Mouse (Mus musculus) forebrain, embryonic 15.5 days (tissue): ENCODE data around the gene Rnf5. TPM values are rescaled to one million over a fixed set of nuclear protein-coding genes. Genes with fewer than 3 reads are reported as not detected.

Experiments used
- ATAC-seq: fragments of 200-750 bp; cut with Nextera tagmentation; replicated peaks from 2 replicates; pipeline ENCODE4 v1.8.0; 2017; ENCODE audit warnings: mild to moderate bottlenecking, moderate TSS enrichment, moderate library complexity
- H3K27ac ChIP-seq: fragments of 300-500 bp; sonication (generic); replicated peaks from 2 replicates; pipeline ENCODE4 v1.5.1; 2015; ENCODE audit warnings: mild to moderate bottlenecking, inconsistent platforms
- H3K27me3 ChIP-seq: fragments of 300-500 bp; sonication (generic); 2 replicates; pipeline ENCODE4 v1.6.1; 2015; ENCODE audit warnings: inconsistent platforms
- H3K36me3 ChIP-seq: fragments of 300-500 bp; sonication (generic); 2 replicates; pipeline ENCODE4 v1.6.1; 2015; ENCODE audit warnings: mild to moderate bottlenecking, inconsistent platforms
- H3K4me1 ChIP-seq: fragments of 300-500 bp; sonication (generic); 2 replicates; pipeline ENCODE4 v1.6.1; 2015; ENCODE audit warnings: inconsistent platforms
- H3K4me2 ChIP-seq: fragments of 300-500 bp; sonication (generic); replicated peaks from 2 replicates; pipeline ENCODE4 v1.6.1; 2015; ENCODE audit warnings: mild to moderate bottlenecking, inconsistent platforms
- H3K4me3 ChIP-seq: fragments of 300-500 bp; sonication (generic); 2 replicates; pipeline ENCODE4 v1.5.1; 2015; ENCODE audit warnings: mild to moderate bottlenecking, inconsistent platforms
- H3K9ac ChIP-seq: fragments of 300-500 bp; sonication (generic); replicated peaks from 2 replicates; pipeline ENCODE4 v1.6.1; 2015; ENCODE audit warnings: mild to moderate bottlenecking, inconsistent platforms
- H3K9me3 ChIP-seq: fragments of 300-500 bp; sonication (generic); 2 replicates; pipeline ENCODE4 v1.6.1; 2016; ENCODE audit warnings: inconsistent platforms
- WGBS: fragments of 180-500 bp; shearing (Covaris S2); methylation state at CpG from one replicate; pipeline ENCODE4 v1.1.7; 2015; ENCODE audit warnings: mixed read lengths; 5-methylcytosine and 5-hydroxymethylcytosine counted together
- polyA plus RNA-seq: library from polyadenylated mRNA; unstranded; fragments of >200 nt; fragmentation: Nextera tagmentation; extraction: Ambion mirVana; gene quantifications from 2 replicates; pipeline ENCODE4 v1.2.1, GENCODE M21; 2015

The Rnf5 gene
- polyA plus RNA-seq, 1 experiment from 2014 or later, result 313 TPM

GRCm38 (mm10) chr17:34597566-34598095 is 5.9 kb downstream of the Rnf5 start, which contains the start of gene Ager:
Gene Ager (plus strand): TSS chr17:34597862.
- H3K4me2 ChIP-seq, result no peak within 1 kb of the TSS
- H3K9ac ChIP-seq, result peak within 1 kb of the TSS; percentile 24; the same call in 1 of the 2 replicates
- H3K4me3 ChIP-seq, result no peak within 1 kb of the TSS
- H3K27me3 ChIP-seq, result no peaks in the 10 kb centered on the region
- ATAC-seq, result no peak
- 23% methylated on average over 6 of the region's 6 CpGs for WGBS
- H3K36me3 ChIP-seq, result peaks cover 28% of the 10 kb centered on the region
- H3K4me1 ChIP-seq, result peaks cover 42% of the 10 kb centered on the region
- H3K27ac ChIP-seq, result no peak within 1 kb of the TSS
- H3K9me3 ChIP-seq, result no peaks in the 10 kb centered on the region

DNA sequence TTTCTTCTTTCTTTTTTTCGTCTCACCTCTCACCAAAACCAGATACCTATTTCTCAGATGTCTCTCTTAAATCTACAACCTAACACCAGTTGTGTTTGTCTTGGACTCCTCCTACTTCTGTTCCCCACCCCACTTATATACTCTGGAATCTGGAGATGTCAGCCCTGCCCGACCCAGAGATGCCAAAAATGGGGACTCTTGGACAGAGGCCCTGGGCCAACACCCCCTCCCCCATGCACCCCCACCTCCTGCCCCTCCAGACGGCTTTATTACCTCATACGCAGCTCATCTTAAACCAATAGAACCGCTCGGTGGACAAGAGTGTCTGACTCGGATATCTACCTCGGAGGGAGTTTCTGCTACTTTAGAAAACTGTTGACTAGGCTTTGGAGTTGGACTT is 7.4 kb downstream of the Rnf5 start:
- Histone ChIP-seq H3K27ac (no peak overlapping the region), H3K4me2 (no peak overlapping the region)

GRCm38 (mm10) chr17:34593752-34594525 is 9.6 kb downstream of the Rnf5 start:
- Histone ChIP-seq H3K4me2 (peak overlapping the region; percentile 86), H3K9me3 (no peaks in the 10 kb centered on the region), H3K36me3 (peaks cover 12% of the 10 kb centered on the region), H3K27me3 (no peaks in the 10 kb centered on the region), H3K4me3 (peak overlapping the region; percentile 81), H3K4me1 (peaks cover 45% of the 10 kb centered on the region), H3K9ac (peak overlapping the region; percentile 96), H3K27ac (peak overlapping the region; percentile 97)
- 43% methylated on average over 34 of the region's 34 CpGs for WGBS
- no peak for ATAC-seq

More for the DNA sequence above, 7.4 kb downstream of the Rnf5 start:
- Histone ChIP-seq H3K9ac (no peak overlapping the region), H3K36me3 (peaks cover 22% of the 10 kb centered on the region), H3K4me1 (peaks cover 38% of the 10 kb centered on the region), H3K9me3 (no peaks in the 10 kb centered on the region), H3K4me3 (no peak overlapping the region), H3K27me3 (no peaks in the 10 kb centered on the region)
- no peak for ATAC-seq
- WGBS, result 69% methylated on average over 8 of the region's 8 CpGs

DNA sequence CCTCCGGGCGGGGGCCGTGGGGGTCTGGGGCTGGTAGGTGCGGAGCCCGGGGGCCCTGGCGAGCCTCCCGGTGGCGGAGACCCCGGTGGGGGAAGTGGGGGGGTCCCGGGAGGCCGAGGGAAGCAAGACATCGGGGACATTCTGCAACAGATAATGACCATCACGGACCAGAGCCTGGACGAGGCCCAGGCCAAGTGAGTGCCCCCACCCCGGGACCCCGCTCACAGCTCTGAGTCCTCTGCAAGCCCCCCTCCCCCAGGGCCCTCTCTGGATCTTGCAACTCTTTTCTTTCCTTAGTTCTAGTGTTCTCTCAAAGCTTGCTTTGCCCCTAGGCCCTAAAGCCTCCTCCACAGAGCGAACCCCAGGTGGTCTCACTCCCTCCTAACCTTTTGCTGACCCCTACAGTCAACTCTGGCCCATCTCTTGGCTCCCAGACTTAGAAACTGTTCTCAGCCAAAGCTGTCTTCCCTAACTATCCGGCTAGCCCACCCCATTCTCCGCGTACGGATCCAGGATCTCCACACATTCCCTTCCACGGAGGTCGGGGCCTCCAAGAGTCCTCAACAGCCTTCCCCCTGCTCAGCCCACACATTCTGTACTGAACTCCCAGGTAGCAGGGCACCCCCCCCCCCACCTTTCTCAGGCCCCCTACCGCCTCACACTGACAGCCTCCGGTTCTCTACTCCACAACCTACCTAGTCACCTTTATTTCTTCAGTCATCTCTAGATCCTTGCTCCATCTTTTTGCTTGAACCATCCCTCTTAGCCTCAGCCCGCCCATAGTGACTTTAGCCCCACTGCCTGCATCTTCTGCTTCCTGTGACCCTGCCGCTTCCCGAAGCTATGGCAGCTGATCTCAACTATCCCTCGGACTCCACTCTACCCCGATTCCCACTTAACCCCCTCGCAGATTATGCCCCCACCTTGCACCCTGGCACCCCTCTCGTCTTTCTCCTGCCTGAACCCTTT is 10.6 kb downstream of the Rnf5 start:
- Histone ChIP-seq H3K4me3 (peak overlapping the region; percentile 81), H3K9ac (peak overlapping the region; percentile 96), H3K9me3 (no peaks in the 10 kb centered on the region), H3K4me1 (peaks cover 54% of the 10 kb centered on the region), H3K27me3 (no peaks in the 10 kb centered on the region), H3K4me2 (peak overlapping the region; percentile 86), H3K36me3 (peaks cover 12% of the 10 kb centered on the region), H3K27ac (peak overlapping the region; percentile 97)
- ATAC-seq, result peak; percentile 27; the same call in 1 of the 2 replicates
- under 1% methylated on average over 25 of the region's 32 CpGs for WGBS

DNA sequence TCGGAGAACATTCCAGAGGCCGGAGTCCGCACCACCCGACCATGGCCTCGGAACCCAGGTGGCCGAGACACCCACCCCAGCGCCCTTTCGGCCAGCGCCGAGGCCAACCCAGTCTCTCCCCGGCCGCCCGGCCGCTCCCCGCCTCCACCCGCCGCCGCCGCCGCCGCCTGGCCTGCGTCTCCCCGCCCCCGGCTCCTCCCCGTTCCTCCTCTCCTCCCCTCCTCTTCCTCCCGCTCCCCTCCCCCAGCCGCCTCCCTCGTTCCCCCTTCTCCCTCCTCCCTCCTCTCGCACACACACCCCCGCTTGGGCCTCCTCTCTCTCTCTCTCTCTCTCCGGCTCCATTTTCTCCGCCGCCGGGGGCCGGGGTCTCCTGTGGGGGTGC is 11.5 kb downstream of the Rnf5 start:
- peak; percentile 36 for ATAC-seq
- Histone ChIP-seq H3K4me1 (peaks cover 56% of the 10 kb centered on the region), H3K27ac (peak overlapping the region; percentile 97), H3K9me3 (no peaks in the 10 kb centered on the region), H3K4me3 (peak overlapping the region; percentile 81), H3K27me3 (no peaks in the 10 kb centered on the region), H3K36me3 (peaks cover 12% of the 10 kb centered on the region), H3K9ac (peak overlapping the region; percentile 96), H3K4me2 (peak overlapping the region; percentile 86)
- under 1% methylated on average over 24 of the region's 35 CpGs for WGBS

DNA sequence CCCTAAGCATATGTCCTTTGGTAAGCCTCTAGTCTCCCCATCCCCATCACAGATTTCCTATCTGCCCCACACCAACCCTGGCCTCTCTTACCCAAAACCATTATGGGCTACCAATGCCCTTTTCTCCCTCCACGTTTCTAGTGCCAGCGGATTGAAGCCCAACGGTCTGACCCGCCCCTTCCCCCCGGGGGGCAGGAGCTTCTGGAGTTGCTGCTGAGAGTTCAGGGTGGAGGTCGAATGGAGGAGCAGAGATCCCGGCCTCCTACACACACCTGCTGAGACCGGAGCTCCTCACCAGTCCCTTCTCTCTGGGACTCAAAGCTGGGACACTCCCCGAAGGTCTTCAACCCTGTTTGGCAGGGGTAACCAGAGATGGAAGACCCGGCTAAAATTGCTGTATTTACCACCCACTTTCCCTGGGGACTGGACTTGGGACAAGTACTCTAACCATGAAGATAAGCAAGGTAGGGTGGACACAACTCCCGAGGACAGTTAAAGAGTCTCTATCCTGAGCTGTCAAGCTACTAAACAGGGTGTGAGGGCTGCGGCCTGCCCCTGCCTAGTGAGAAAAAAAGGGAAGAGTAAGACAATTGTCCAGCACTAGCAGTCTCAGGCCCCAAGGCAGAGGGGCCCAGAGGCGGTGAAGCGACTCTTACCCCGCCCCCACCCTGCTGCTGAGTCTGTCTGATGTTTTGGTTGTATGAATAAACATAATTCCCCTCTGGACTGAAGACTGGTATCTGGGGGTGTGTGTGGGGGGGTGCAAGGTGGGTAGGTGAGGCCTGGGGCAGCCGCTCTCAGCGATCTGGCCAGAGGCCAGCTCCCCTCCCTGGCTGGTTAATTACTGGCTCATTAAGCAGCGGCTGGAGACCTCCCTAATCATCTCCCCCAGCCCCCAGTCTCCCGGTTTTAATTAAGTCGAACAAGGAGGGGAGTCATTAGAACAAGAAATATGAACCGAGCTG is 12.2 kb downstream of the Rnf5 start, which contains the start of gene Pbx2:
Pbx2 (plus strand) TSS at position 238 of the 965 bp plus-strand sequence.
- H3K27ac ChIP-seq, result peak within 1 kb of the TSS; percentile 97
- H3K4me1 ChIP-seq, result peaks cover 59% of the 10 kb centered on the region
- 1% methylated on average over 21 of the region's 21 CpGs for WGBS
- H3K36me3 ChIP-seq, result peaks cover 12% of the 10 kb centered on the region
- H3K9ac ChIP-seq, result peak within 1 kb of the TSS; percentile 96
- no peaks in the 10 kb centered on the region for H3K9me3 ChIP-seq
- no peaks in the 10 kb centered on the region for H3K27me3 ChIP-seq
- peak within 1 kb of the TSS; percentile 81 for H3K4me3 ChIP-seq
- peak within 1 kb of the TSS; percentile 86 for H3K4me2 ChIP-seq
- 0 out of 2 replicates have a peak, but pooled peaks have one; percentile 0 for ATAC-seq

DNA sequence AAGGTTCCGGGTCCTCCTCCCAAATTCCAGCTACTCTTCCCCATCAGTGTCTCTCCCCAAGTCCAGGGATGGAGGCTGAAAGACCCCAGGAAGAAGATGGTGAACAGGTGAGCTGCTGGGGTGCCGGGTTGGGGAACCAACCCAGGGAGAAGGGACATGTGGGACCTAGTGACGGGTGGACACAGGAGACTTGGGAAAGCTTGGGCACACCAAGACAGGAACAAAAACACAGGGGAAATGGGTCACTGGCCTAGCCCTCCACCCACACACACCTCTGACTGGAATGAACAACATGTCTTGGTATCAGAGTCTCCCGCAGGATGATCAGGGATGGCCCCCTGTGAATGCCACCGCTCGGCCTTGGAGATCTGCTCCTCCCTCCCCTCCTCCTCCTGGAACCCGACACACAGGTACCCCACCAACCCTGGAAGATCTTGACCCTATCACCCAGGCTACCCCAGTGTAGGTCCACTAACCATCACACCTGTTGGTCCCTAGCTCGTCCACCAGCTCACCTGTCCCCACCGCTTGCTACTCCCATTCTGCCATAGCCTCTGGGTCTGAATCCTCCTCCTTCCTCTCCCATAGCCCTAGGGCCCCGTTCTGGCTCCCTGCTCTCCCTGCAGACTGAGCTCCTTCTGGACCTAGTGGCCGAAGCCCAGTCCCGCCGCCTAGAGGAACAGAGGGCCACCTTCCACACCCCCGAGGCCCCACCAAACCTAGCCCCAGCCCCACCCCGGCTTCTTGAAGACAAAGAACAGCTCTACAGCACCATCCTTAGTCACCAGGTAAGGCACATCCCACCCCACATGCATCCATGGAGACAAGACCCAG is 13.1 kb downstream of the Rnf5 start:
- WGBS, result 70% methylated on average over 15 of the region's 15 CpGs
- H3K4me2 ChIP-seq, result no peak overlapping the region
- 0 out of 2 replicates have a peak overlapping the region, but pooled peaks have one; percentile 81 for H3K4me3 ChIP-seq
- peaks cover 62% of the 10 kb centered on the region for H3K4me1 ChIP-seq
- peaks cover 6% of the 10 kb centered on the region for H3K36me3 ChIP-seq
- ATAC-seq, result no peak
- H3K9ac ChIP-seq, result no peak overlapping the region
- H3K27me3 ChIP-seq, result no peaks in the 10 kb centered on the region
- H3K9me3 ChIP-seq, result no peaks in the 10 kb centered on the region
- peak overlapping the region; percentile 97 for H3K27ac ChIP-seq

GRCm38 (mm10) chr17:34589681-34590101 is 13.8 kb downstream of the Rnf5 start, which contains the start of gene Gpsm3:
Gene Gpsm3 (plus strand): TSS chr17:34589806.
- Histone ChIP-seq H3K4me2 (no peak within 1 kb of the TSS), H3K9me3 (no peaks in the 10 kb centered on the region), H3K4me3 (0 out of 2 replicates have a peak within 1 kb of the TSS, but pooled peaks have one; percentile 87), H3K27ac (peak within 1 kb of the TSS; percentile 97), H3K27me3 (no peaks in the 10 kb centered on the region), H3K4me1 (peaks cover 55% of the 10 kb centered on the region), H3K9ac (no peak within 1 kb of the TSS), H3K36me3 (no peaks in the 10 kb centered on the region)
- no peak for ATAC-seq
- WGBS, result 51% methylated on average over 7 of the region's 7 CpGs

GRCm38 (mm10) chr17:34589206-34589605 is 14.3 kb downstream of the Rnf5 start:
- ATAC-seq, result no peak
- Histone ChIP-seq H3K9me3 (no peaks in the 10 kb centered on the region), H3K4me3 (no peak overlapping the region), H3K27me3 (no peaks in the 10 kb centered on the region), H3K36me3 (no peaks in the 10 kb centered on the region), H3K27ac (no peak overlapping the region), H3K9ac (no peak overlapping the region), H3K4me2 (no peak overlapping the region), H3K4me1 (peaks cover 50% of the 10 kb centered on the region)
- WGBS, result 52% methylated on average over 7 of the region's 7 CpGs

GRCm38 (mm10) chr17:34588767-34589166 is 14.7 kb downstream of the Rnf5 start:
- H3K4me1 ChIP-seq, result peaks cover 46% of the 10 kb centered on the region
- H3K27ac ChIP-seq, result no peak overlapping the region
- no peak for ATAC-seq
- no peak overlapping the region for H3K4me2 ChIP-seq
- H3K9me3 ChIP-seq, result no peaks in the 10 kb centered on the region
- WGBS, result 57% methylated on average over 3 of the region's 3 CpGs
- no peaks in the 10 kb centered on the region for H3K27me3 ChIP-seq
- H3K4me3 ChIP-seq, result 0 out of 2 replicates have a peak overlapping the region, but pooled peaks have one; percentile 87
- H3K9ac ChIP-seq, result no peak overlapping the region
- no peaks in the 10 kb centered on the region for H3K36me3 ChIP-seq
